Mouse (Mus musculus): Measurements from ENCODE around the gene Tbc1d2. TPM values are rescaled to one million over a fixed set of nuclear protein-coding genes. Genes with fewer than 3 reads are reported as not detected.
"Not testable (repeated sequence)": the region's sequence is repeated elsewhere in the genome, so short reads cannot be mapped to it uniquely, and the experiment has no call there.

Gene Tbc1d2
- total and polyA plus RNA-seq, 2 experiments from 2014 or later = 0.93 to 6.2 TPM

DNA sequence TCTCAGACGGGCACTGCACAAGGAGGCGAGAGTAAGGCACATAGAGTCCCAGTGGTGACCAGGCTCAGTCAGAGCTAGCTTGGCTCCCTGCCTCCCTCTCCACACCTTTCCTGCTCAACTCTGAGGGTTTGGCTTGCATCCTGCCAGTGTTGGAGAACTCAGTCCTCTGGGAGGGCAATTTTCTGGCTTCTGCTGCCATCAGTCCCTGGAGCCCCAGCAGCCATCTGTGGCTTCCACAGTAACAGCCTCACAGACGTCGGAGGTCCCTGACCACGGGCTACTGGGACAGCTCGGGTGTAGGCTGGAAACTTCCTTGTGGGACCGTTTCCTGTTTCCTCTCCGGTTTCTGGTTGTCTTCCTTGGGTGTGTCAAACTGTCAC lies 64.2 kb downstream of the Tbc1d2 start:
- DNase-seq (ENCODE audit: low spot score) = no peak
- H3K36me3 ChIP-seq (replicated peaks; ENCODE audit: control insufficient read depth, insufficient read depth, low read length) = no peaks in the 10 kb centered on the region
- 59% methylated on average over 8 of the region's 8 CpGs for WGBS
- H3K4me1 ChIP-seq (ENCODE audit: control insufficient read depth, insufficient read depth) = peaks cover 4% of the 10 kb centered on the region; the same call in 1 of the 2 replicates
- no peak overlapping the region for H3K4me2 ChIP-seq (ENCODE audit: low read depth, low read length)
- ATAC-seq (ENCODE audit: insufficient read depth, low read depth) = no peak
- H3K9me3 ChIP-seq (replicated peaks; ENCODE audit: control insufficient read depth, low read length) = no peaks in the 10 kb centered on the region
- H3K4me3 ChIP-seq (ENCODE audit: low read depth, low read length) = no peak overlapping the region
- no peak for TF ChIP-seq CTCF (IDR thresholded peaks at IDR 0.05; ENCODE audit: low read depth)
- H3K9ac ChIP-seq (replicated peaks; ENCODE audit: low read depth, low read length) = no peak overlapping the region
- no peak overlapping the region for H3K27ac ChIP-seq (ENCODE audit: low read depth)
- H3K27me3 ChIP-seq (ENCODE audit: control insufficient read depth, insufficient read depth, low read length) = no peaks in the 10 kb centered on the region

DNA sequence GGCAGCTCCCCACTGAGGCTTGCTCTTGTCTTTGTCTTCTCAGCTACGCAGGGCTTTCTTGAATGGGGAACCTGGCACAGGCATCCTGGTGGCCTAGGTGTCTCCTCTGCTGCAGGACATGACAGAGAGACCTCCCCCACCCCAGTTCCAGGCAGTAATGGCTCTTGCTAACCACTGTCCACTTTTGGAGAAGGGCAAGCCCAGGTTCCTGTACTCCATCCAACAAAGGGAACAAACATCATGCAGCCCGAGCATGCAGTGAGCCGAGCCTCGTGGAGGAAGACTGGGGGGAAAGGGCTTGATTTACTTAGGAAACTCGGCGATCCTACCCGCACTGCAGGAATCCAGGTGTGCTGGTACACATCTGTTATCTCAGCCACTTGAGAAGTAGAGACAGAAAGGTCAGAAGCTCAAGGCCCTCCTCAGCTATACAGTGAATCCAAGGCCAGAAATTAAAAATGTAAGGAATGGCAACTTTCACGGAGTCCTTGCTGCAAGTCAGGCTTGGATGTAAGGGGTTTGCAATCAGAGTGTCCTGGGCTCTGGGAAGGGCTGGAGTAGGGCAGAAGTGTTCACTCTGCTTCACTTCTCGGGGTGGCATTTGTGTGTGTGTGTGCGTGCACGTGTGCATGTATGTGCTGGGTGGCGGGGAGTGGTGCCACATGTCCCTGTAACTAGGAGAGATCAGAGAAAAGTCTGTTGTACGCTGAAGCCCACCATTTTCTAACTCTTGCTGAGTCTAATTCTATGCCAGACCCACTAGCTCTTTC lies 64.8 kb downstream of the Tbc1d2 start:
- Histone ChIP-seq H3K27ac (ENCODE audit: low read depth) (no peak overlapping the region), H3K27me3 (ENCODE audit: control insufficient read depth, insufficient read depth, low read length) (no peaks in the 10 kb centered on the region), H3K36me3 (replicated peaks; ENCODE audit: control insufficient read depth, insufficient read depth, low read length) (no peaks in the 10 kb centered on the region), H3K9ac (replicated peaks; ENCODE audit: low read depth, low read length) (no peak overlapping the region), H3K4me1 (ENCODE audit: control insufficient read depth, insufficient read depth) (peaks cover 4% of the 10 kb centered on the region; the same call in 1 of the 2 replicates), H3K9me3 (replicated peaks; ENCODE audit: control insufficient read depth, low read length) (no peaks in the 10 kb centered on the region), H3K4me3 (ENCODE audit: low read depth, low read length) (no peak overlapping the region), H3K4me2 (ENCODE audit: low read depth, low read length) (no peak overlapping the region)
- TF ChIP-seq CTCF (IDR thresholded peaks at IDR 0.05; ENCODE audit: low read depth) = no peak
- no peak for TF ChIP-seq EP300 (IDR thresholded peaks at IDR 0.05; ENCODE audit: low read depth)
- no peak for DNase-seq (ENCODE audit: low spot score)
- 81% methylated on average over 13 of the region's 13 CpGs for WGBS
- ATAC-seq (ENCODE audit: insufficient read depth, low read depth) = no peak

DNA sequence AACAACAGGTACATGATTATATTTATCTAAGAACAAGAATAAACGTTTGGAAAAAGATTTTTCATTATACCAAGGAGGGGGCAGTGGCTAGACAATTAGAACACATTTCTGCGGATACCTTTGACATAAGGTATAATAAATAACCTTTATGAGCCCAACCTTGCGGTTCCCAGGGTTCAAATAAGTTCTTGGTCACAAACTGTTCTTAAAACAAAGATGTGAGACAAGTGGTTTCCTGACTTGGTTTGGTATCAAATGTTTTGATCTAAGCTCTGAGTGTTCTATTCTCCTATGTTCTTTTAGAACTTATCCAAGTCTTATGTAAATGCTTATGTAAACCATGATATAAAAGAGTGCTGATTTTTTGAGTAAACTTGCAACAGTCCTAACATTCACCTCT lies 65.5 kb downstream of the Tbc1d2 start:
- not testable (repeated sequence) for H3K4me2 ChIP-seq (ENCODE audit: low read depth, low read length); H3K9me3 ChIP-seq (replicated peaks; ENCODE audit: control insufficient read depth, low read length); DNase-seq (ENCODE audit: low spot score); H3K9ac ChIP-seq (replicated peaks; ENCODE audit: low read depth, low read length); ATAC-seq (ENCODE audit: insufficient read depth, low read depth); H3K4me3 ChIP-seq (ENCODE audit: low read depth, low read length); H3K36me3 ChIP-seq (replicated peaks; ENCODE audit: control insufficient read depth, insufficient read depth, low read length); H3K4me1 ChIP-seq (ENCODE audit: control insufficient read depth, insufficient read depth); H3K27me3 ChIP-seq (ENCODE audit: control insufficient read depth, insufficient read depth, low read length); H3K27ac ChIP-seq (ENCODE audit: low read depth)
- 65% methylated on average over 3 of the region's 3 CpGs for WGBS

DNA sequence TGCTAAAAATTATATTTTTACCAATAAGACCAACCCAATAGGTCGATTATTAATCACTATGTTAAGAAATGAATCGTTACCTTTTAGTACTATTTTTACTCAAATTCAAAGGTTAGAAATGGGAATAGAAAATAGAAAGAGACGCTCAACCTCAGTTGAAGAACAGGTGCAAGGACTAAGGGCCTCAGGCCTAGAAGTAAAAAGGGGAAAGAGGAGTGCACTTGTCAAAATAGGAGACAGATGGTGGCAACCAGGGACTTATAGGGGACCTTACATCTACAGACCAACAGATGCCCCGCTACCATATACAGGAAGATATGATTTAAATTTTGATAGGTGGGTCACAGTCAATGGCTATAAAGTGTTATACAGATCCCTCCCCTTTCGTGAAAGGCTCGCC lies 65.9 kb downstream of the Tbc1d2 start:
- not testable (repeated sequence) for H3K9me3 ChIP-seq (replicated peaks; ENCODE audit: control insufficient read depth, low read length); H3K9ac ChIP-seq (replicated peaks; ENCODE audit: low read depth, low read length); H3K27me3 ChIP-seq (ENCODE audit: control insufficient read depth, insufficient read depth, low read length); DNase-seq (ENCODE audit: low spot score); H3K4me1 ChIP-seq (ENCODE audit: control insufficient read depth, insufficient read depth); H3K36me3 ChIP-seq (replicated peaks; ENCODE audit: control insufficient read depth, insufficient read depth, low read length); ATAC-seq (ENCODE audit: insufficient read depth, low read depth); H3K4me2 ChIP-seq (ENCODE audit: low read depth, low read length); H3K27ac ChIP-seq (ENCODE audit: low read depth); H3K4me3 ChIP-seq (ENCODE audit: low read depth, low read length)
- 91% methylated on average over 2 of the region's 6 CpGs for WGBS

DNA sequence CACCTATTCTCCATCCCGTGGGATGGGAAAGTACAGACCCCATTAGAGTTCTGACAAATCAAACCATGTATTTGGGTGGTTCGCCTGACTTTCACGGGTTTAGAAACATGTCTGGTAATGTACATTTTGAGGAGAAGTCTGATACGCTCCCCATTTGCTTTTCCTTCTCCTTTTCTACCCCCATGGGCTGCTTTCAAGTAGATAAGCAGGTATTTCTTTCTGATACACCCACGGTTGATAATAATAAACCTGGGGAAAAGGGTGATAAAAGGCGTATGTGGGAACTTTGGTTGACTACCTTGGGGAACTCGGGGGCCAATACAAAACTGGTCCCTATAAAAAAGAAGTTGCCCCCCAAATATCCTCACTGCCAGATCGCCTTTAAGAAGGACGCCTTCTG lies 68.0 kb downstream of the Tbc1d2 start:
- H3K4me3 ChIP-seq (ENCODE audit: low read depth, low read length); H3K4me1 ChIP-seq (ENCODE audit: control insufficient read depth, insufficient read depth); ATAC-seq (ENCODE audit: insufficient read depth, low read depth); H3K27me3 ChIP-seq (ENCODE audit: control insufficient read depth, insufficient read depth, low read length); H3K27ac ChIP-seq (ENCODE audit: low read depth); DNase-seq (ENCODE audit: low spot score); H3K9me3 ChIP-seq (replicated peaks; ENCODE audit: control insufficient read depth, low read length); H3K36me3 ChIP-seq (replicated peaks; ENCODE audit: control insufficient read depth, insufficient read depth, low read length); H3K9ac ChIP-seq (replicated peaks; ENCODE audit: low read depth, low read length); H3K4me2 ChIP-seq (ENCODE audit: low read depth, low read length): not testable (repeated sequence)
- WGBS = 80% methylated on average over 9 of the region's 9 CpGs

DNA sequence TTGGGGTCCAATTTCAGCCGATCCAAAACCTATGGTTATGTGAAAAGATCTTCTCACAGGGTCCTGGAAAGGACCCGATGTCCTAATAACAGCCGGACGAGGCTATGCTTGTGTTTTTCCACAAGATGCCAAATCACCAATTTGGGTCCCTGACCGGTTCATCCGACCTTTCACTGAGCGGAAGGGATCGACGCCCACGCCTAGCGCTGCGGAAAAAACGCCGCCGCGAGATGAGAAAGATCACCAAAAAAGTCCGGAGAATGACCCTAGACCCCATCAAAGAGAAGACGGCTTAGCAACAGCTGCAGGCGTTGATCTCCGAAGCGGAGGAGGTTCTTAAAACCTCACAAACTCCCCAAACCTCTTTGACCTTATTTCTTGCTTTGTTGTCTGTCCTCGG lies 68.4 kb downstream of the Tbc1d2 start:
- H3K9me3 ChIP-seq (replicated peaks; ENCODE audit: control insufficient read depth, low read length); H3K4me2 ChIP-seq (ENCODE audit: low read depth, low read length); H3K27me3 ChIP-seq (ENCODE audit: control insufficient read depth, insufficient read depth, low read length); H3K4me3 ChIP-seq (ENCODE audit: low read depth, low read length); H3K4me1 ChIP-seq (ENCODE audit: control insufficient read depth, insufficient read depth); DNase-seq (ENCODE audit: low spot score); H3K27ac ChIP-seq (ENCODE audit: low read depth); ATAC-seq (ENCODE audit: insufficient read depth, low read depth); H3K9ac ChIP-seq (replicated peaks; ENCODE audit: low read depth, low read length); H3K36me3 ChIP-seq (replicated peaks; ENCODE audit: control insufficient read depth, insufficient read depth, low read length): not testable (repeated sequence)
- 91% methylated on average over 22 of the region's 22 CpGs for WGBS

DNA sequence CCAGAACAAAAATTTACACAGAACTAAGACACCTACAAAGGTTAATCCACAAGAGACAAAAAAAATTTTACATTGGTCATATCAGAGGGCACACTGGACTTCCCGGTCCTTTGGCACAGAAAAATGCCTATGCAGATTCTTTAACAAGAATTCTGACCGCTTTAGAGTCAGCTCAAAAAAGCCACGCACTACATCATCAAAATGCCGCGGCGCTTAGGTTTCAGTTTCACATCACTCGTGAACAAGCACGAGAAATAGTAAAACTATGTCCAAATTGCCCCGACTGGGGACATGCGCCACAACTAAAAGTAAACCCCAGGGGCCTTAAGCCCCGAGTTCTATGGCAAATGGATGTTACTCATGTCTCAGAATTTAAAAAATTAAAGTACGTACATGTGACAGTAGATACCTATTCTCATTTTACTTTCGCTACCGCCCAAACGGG lies 69.2 kb downstream of the Tbc1d2 start:
- not testable (repeated sequence) for ATAC-seq (ENCODE audit: insufficient read depth, low read depth); H3K4me1 ChIP-seq (ENCODE audit: control insufficient read depth, insufficient read depth); DNase-seq (ENCODE audit: low spot score); H3K4me2 ChIP-seq (ENCODE audit: low read depth, low read length); H3K4me3 ChIP-seq (ENCODE audit: low read depth, low read length); H3K9me3 ChIP-seq (replicated peaks; ENCODE audit: control insufficient read depth, low read length); H3K9ac ChIP-seq (replicated peaks; ENCODE audit: low read depth, low read length); H3K36me3 ChIP-seq (replicated peaks; ENCODE audit: control insufficient read depth, insufficient read depth, low read length); H3K27ac ChIP-seq (ENCODE audit: low read depth); H3K27me3 ChIP-seq (ENCODE audit: control insufficient read depth, insufficient read depth, low read length)
- 90% methylated on average over 15 of the region's 15 CpGs for WGBS

DNA sequence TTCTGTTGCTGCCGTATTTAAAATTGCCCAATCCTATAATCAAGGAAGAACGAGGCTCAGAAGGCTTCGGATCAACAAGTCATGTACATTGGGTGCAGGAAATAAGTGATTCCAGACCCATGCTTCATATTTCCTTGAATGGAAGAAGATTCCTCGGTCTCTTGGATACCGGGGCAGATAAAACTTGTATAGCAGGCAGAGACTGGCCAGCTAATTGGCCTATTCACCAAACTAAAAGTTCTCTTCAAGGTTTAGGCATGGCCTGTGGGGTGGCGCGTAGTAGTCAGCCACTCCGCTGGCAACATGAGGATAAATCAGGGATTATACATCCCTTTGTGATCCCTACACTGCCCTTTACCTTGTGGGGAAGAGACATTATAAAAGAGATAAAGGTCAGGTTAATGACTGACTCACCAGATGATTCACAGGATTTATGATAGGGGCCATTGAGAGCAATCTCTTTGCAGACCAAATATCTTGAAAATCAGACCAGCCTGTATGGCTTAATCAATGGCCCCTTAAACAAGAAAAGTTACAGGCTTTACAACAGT lies 71.1 kb downstream of the Tbc1d2 start:
- WGBS = 89% methylated on average over 8 of the region's 8 CpGs
- H3K27me3 ChIP-seq (ENCODE audit: control insufficient read depth, insufficient read depth, low read length); H3K4me2 ChIP-seq (ENCODE audit: low read depth, low read length); H3K9me3 ChIP-seq (replicated peaks; ENCODE audit: control insufficient read depth, low read length); H3K4me3 ChIP-seq (ENCODE audit: low read depth, low read length); H3K4me1 ChIP-seq (ENCODE audit: control insufficient read depth, insufficient read depth); ATAC-seq (ENCODE audit: insufficient read depth, low read depth); H3K27ac ChIP-seq (ENCODE audit: low read depth); H3K36me3 ChIP-seq (replicated peaks; ENCODE audit: control insufficient read depth, insufficient read depth, low read length); H3K9ac ChIP-seq (replicated peaks; ENCODE audit: low read depth, low read length); DNase-seq (ENCODE audit: low spot score): not testable (repeated sequence)
